Mouse (Mus musculus) G1E (cell line): ENCODE measurements around the gene Olfr652. TPM values are rescaled to one million over a fixed set of nuclear protein-coding genes. Genes with fewer than 3 reads are reported as not detected.

Experiments
- ATAC-seq: 2 replicates; pipeline ENCODE4 v1.8.0; 2016; ENCODE audit warnings: mild to moderate bottlenecking; ENCODE audit not compliant: insufficient number of reproducible peaks, poor library complexity, low FRiP score, severe bottlenecking; ENCODE audit errors: extremely low read depth
- DNase-seq: peaks from one replicate; pipeline ENCODE4 v3.0.0; 2012; ENCODE audit warnings: low spot score
- H3K27me3 ChIP-seq: 2 replicates; pipeline ENCODE4 v1.6.1; 2012; ENCODE audit warnings: mild to moderate bottlenecking, low read length, inconsistent platforms; ENCODE audit not compliant: insufficient read depth
- H3K36me3 ChIP-seq: replicated peaks from 2 replicates; pipeline ENCODE3; 2012; ENCODE audit warnings: mild to moderate bottlenecking, inconsistent platforms
- H3K4me1 ChIP-seq: 2 replicates; pipeline ENCODE4 v1.6.1; 2012; ENCODE audit warnings: low read depth, low read length, inconsistent platforms, mixed read lengths; ENCODE audit not compliant: insufficient read depth
- H3K4me3 ChIP-seq: 2 replicates; pipeline ENCODE4 v1.5.1; 2012; ENCODE audit warnings: low read depth, mild to moderate bottlenecking, inconsistent platforms, low read length, moderate library complexity, mixed read lengths
- H3K9me3 ChIP-seq: replicated peaks from 2 replicates; pipeline ENCODE4 v1.6.1; 2012; ENCODE audit warnings: inconsistent platforms
- CTCF ChIP-seq: IDR thresholded peaks from 2 replicates; pipeline ENCODE4 v1.5.1; 2012; ENCODE audit warnings: low read depth, low read length, inconsistent platforms, mixed read lengths
- GATA1 ChIP-seq: IDR thresholded peaks from 2 replicates; pipeline ENCODE4 v1.6.1; 2012; ENCODE audit warnings: borderline replicate concordance, low read length, inconsistent platforms, mixed read lengths
- GATA2 ChIP-seq: IDR thresholded peaks from 2 replicates; pipeline ENCODE4 v1.6.1; 2012; ENCODE audit warnings: low read depth, low read length, inconsistent platforms, borderline replicate concordance
- POLR2AphosphoS5 ChIP-seq: IDR thresholded peaks from 2 replicates; pipeline ENCODE4 v1.6.1; 2012; ENCODE audit warnings: low read depth, low read length, inconsistent platforms; ENCODE audit not compliant: insufficient replicate concordance
- TAL1 ChIP-seq: conservative IDR thresholded peaks from 2 replicates; pipeline ENCODE4 v1.6.1; 2012; ENCODE audit warnings: low read depth, low read length, inconsistent platforms, mixed read lengths
- polyA plus RNA-seq: library from polyadenylated mRNA; stranded (reverse); fragments of >175 nt; gene quantifications from 2 replicates; pipeline ENCODE4 v1.2.3, GENCODE M21; 2012
- total RNA-seq, 2 experiments: library from RNA; stranded (forward) in 1 of 2; stranded (reverse) in 1 of 2; fragments of 200-1000 nt in 1 of 2; fragments of >200 nt in 1 of 2; fragmentation: Nextera tagmentation in 1 of 2; gene quantifications; 2 replicates each; pipeline ENCODE4 v1.2.3; 2014 to 2017

Gene Olfr652
- total and polyA plus RNA-seq, 3 experiments, result 0.22 TPM; not detected in 2

GRCm38 (mm10) chr7:104586725-104587124 is 26.0 kb downstream of the Olfr652 start, which contains the start of gene Olfr654:
TSS of gene Olfr654 (plus strand) at chr7:104587025.
- DNase-seq (no peak), ATAC-seq (no peak)
- Histone ChIP-seq H3K9me3 (no peaks in the 10 kb centered on the region), H3K4me3 (no peak within 1 kb of the TSS), H3K4me1 (no peaks in the 10 kb centered on the region), H3K27me3 (peaks cover 3% of the 10 kb centered on the region; the same call in 1 of the 2 replicates), H3K36me3 (no peaks in the 10 kb centered on the region)
- TF ChIP-seq GATA1 (no peak), GATA2 (no peak), TAL1 (no peak), POLR2AphosphoS5 (no peak), CTCF (no peak)

- Histone ChIP-seq H3K9me3 (no peaks in the 10 kb centered on the region), H3K4me1 (no peaks in the 10 kb centered on the region), H3K36me3 (no peaks in the 10 kb centered on the region), H3K27me3 (peaks cover 3% of the 10 kb centered on the region; the same call in 1 of the 2 replicates), H3K4me3 (no peak overlapping the region)
- TF ChIP-seq GATA2, result no peak
- TF ChIP-seq CTCF, result no peak
- DNase-seq (no peak), ATAC-seq (no peak)
Observed at GRCm38 (mm10) chr7:104588274-104588673, 27.6 kb downstream of the Olfr652 start.

- Histone ChIP-seq H3K4me1 (no peaks in the 10 kb centered on the region), H3K27me3 (no peaks in the 10 kb centered on the region), H3K9me3 (no peaks in the 10 kb centered on the region), H3K4me3 (no peak within 1 kb of the TSS), H3K36me3 (no peaks in the 10 kb centered on the region)
- TF ChIP-seq GATA1 (no peak), POLR2AphosphoS5 (no peak), CTCF (no peak), TAL1 (no peak), GATA2 (no peak)
- ATAC-seq, result no peak
- no peak for DNase-seq
Observed at GRCm38 (mm10) chr7:104601679-104602078, 41.0 kb downstream of the Olfr652 start, which contains the start of gene Olfr655. TSS of gene Olfr655 (minus strand) at chr7:104601779.

- H3K4me1 ChIP-seq, result no peaks in the 10 kb centered on the region
- DNase-seq, result no peak
- H3K27me3 ChIP-seq, result no peaks in the 10 kb centered on the region
- peak; percentile 57; the same call in 1 of the 2 replicates for ATAC-seq
- peak; percentile 70 for TF ChIP-seq CTCF
- TF ChIP-seq TAL1, result no peak
- no peaks in the 10 kb centered on the region for H3K9me3 ChIP-seq
- H3K4me3 ChIP-seq, result no peak overlapping the region
- H3K36me3 ChIP-seq, result no peaks in the 10 kb centered on the region
Observed at GRCm38 (mm10) chr7:104603173-104603572, 42.5 kb downstream of the Olfr652 start.

GRCm38 (mm10) chr7:104604727-104605126 is 44.0 kb downstream of the Olfr652 start:
- ATAC-seq (no peak), DNase-seq (no peak)

GRCm38 (mm10) chr7:104613655-104614054 is 53.0 kb downstream of the Olfr652 start, which contains the start of gene Olfr656:
TSS of gene Olfr656 (plus strand) at chr7:104613955.
- TF ChIP-seq POLR2AphosphoS5 (no peak), GATA1 (no peak), GATA2 (no peak), CTCF (no peak), TAL1 (no peak)
- H3K4me1 ChIP-seq, result no peaks in the 10 kb centered on the region
- DNase-seq (no peak), ATAC-seq (no peak)
- no peaks in the 10 kb centered on the region for H3K9me3 ChIP-seq
- no peaks in the 10 kb centered on the region for H3K27me3 ChIP-seq
- no peaks in the 10 kb centered on the region for H3K36me3 ChIP-seq
- H3K4me3 ChIP-seq, result no peak within 1 kb of the TSS

More at GRCm38 (mm10) chr7:104604727-104605126, 44.0 kb downstream of the Olfr652 start:
- Histone ChIP-seq H3K36me3 (no peaks in the 10 kb centered on the region), H3K4me1 (no peaks in the 10 kb centered on the region), H3K27me3 (no peaks in the 10 kb centered on the region), H3K4me3 (no peak overlapping the region), H3K9me3 (no peaks in the 10 kb centered on the region)
- no peak for TF ChIP-seq POLR2AphosphoS5
- no peak for TF ChIP-seq TAL1
- no peak for TF ChIP-seq GATA2
- no peak for TF ChIP-seq GATA1
- TF ChIP-seq CTCF, result no peak

Other genes starting within 250 kb of the Olfr652 start
- 0.30 and 3.8 TPM in 2 replicates for gene Trim12a, start 245.4 kb upstream of the Olfr652 start, total RNA-seq (2014; fragmentation: Nextera tagmentation)
- gene Trim12a, start 245.4 kb upstream of the Olfr652 start, total RNA-seq (2017), result not detected in 2 replicates
- not detected in 2 replicates for gene Trim12a, start 245.4 kb upstream of the Olfr652 start, polyA plus RNA-seq
- 10.8 and 11.2 TPM in 2 replicates for gene Trim34b, start 231.4 kb upstream of the Olfr652 start, total RNA-seq (2014; fragmentation: Nextera tagmentation)
- 6.8 and 7.6 TPM in 2 replicates for gene Trim34b, start 231.4 kb upstream of the Olfr652 start, total RNA-seq (2017)
- gene Trim34b, start 231.4 kb upstream of the Olfr652 start, polyA plus RNA-seq, result 0.14 and 0.34 TPM in 2 replicates
- gene Trim12c, start 207.5 kb upstream of the Olfr652 start, total RNA-seq (2014; fragmentation: Nextera tagmentation), result 20.3 and 20.5 TPM in 2 replicates
- gene Trim12c, start 207.5 kb upstream of the Olfr652 start, total RNA-seq (2017), result 45.8 and 61.2 TPM in 2 replicates
- 0.68 and 1.3 TPM in 2 replicates for gene Trim12c, start 207.5 kb upstream of the Olfr652 start, polyA plus RNA-seq
- gene Trim30b, start 191.0 kb upstream of the Olfr652 start, total RNA-seq (2014; fragmentation: Nextera tagmentation), result not detected in 2 replicates
- gene Trim30b, start 191.0 kb upstream of the Olfr652 start, total RNA-seq (2017), result 0.12 and 0.22 TPM in 2 replicates
- not detected in 2 replicates for gene Trim30b, start 191.0 kb upstream of the Olfr652 start, polyA plus RNA-seq
- not detected in 2 replicates for gene Trim30c, start 160.1 kb upstream of the Olfr652 start, total RNA-seq (2014; fragmentation: Nextera tagmentation)
- gene Trim30c, start 160.1 kb upstream of the Olfr652 start, total RNA-seq (2017), result not detected in 2 replicates
- not detected in 2 replicates for gene Trim30c, start 160.1 kb upstream of the Olfr652 start, polyA plus RNA-seq
- 0.87 TPM in 1 of 2 replicates, not detected in the other for gene Trim30a, start 95.7 kb upstream of the Olfr652 start, total RNA-seq (2014; fragmentation: Nextera tagmentation)
- 0.58 and 0.60 TPM in 2 replicates for gene Trim30a, start 95.7 kb upstream of the Olfr652 start, total RNA-seq (2017)
- gene Trim30a, start 95.7 kb upstream of the Olfr652 start, polyA plus RNA-seq, result 0.02 TPM in 2 replicates
- gene Trim30d, start 53.1 kb upstream of the Olfr652 start, total RNA-seq (2014; fragmentation: Nextera tagmentation), result not detected in 2 replicates
- 0.11 TPM in 1 of 2 replicates, not detected in the other for gene Trim30d, start 53.1 kb upstream of the Olfr652 start, total RNA-seq (2017)
- not detected in 2 replicates for gene Trim30d, start 53.1 kb upstream of the Olfr652 start, polyA plus RNA-seq
- not detected in 2 replicates for gene Olfr651, start 10.8 kb upstream of the Olfr652 start, total RNA-seq (2014; fragmentation: Nextera tagmentation)
- 0.12 TPM in 1 of 2 replicates, not detected in the other for gene Olfr651, start 10.8 kb upstream of the Olfr652 start, total RNA-seq (2017)
- gene Olfr651, start 10.8 kb upstream of the Olfr652 start, polyA plus RNA-seq, result not detected in 2 replicates
- gene Olfr653, start 16.4 kb downstream of the Olfr652 start, total RNA-seq (2014; fragmentation: Nextera tagmentation), result not detected in 2 replicates
- gene Olfr653, start 16.4 kb downstream of the Olfr652 start, total RNA-seq (2017), result 0.05 and 0.12 TPM in 2 replicates
- gene Olfr653, start 16.4 kb downstream of the Olfr652 start, polyA plus RNA-seq, result not detected in 2 replicates
- not detected in 2 replicates for gene Olfr654, start 26.1 kb downstream of the Olfr652 start, total RNA-seq (2014; fragmentation: Nextera tagmentation)
- gene Olfr654, start 26.1 kb downstream of the Olfr652 start, total RNA-seq (2017), result 0.06 and 0.27 TPM in 2 replicates
- not detected in 2 replicates for gene Olfr654, start 26.1 kb downstream of the Olfr652 start, polyA plus RNA-seq
- not detected in 2 replicates for gene Olfr655, start 40.9 kb downstream of the Olfr652 start, total RNA-seq (2014; fragmentation: Nextera tagmentation)
- gene Olfr655, start 40.9 kb downstream of the Olfr652 start, total RNA-seq (2017), result 0.33 and 0.46 TPM in 2 replicates
- not detected in 2 replicates for gene Olfr655, start 40.9 kb downstream of the Olfr652 start, polyA plus RNA-seq
- not detected in 2 replicates for gene Olfr656, start 53.1 kb downstream of the Olfr652 start, total RNA-seq (2014; fragmentation: Nextera tagmentation)
- gene Olfr656, start 53.1 kb downstream of the Olfr652 start, total RNA-seq (2017), result 0.05 and 0.06 TPM in 2 replicates
- gene Olfr656, start 53.1 kb downstream of the Olfr652 start, polyA plus RNA-seq, result not detected in 2 replicates
- not detected in 2 replicates for gene Olfr657, start 63.9 kb downstream of the Olfr652 start, total RNA-seq (2014; fragmentation: Nextera tagmentation)
- 0.06 TPM in 1 of 2 replicates, not detected in the other for gene Olfr657, start 63.9 kb downstream of the Olfr652 start, total RNA-seq (2017)
- not detected in 2 replicates for gene Olfr657, start 63.9 kb downstream of the Olfr652 start, polyA plus RNA-seq
- not detected in 2 replicates for gene Olfr658, start 86.4 kb downstream of the Olfr652 start, total RNA-seq (2014; fragmentation: Nextera tagmentation)
- 0.16 TPM in 1 of 2 replicates, not detected in the other for gene Olfr658, start 86.4 kb downstream of the Olfr652 start, total RNA-seq (2017)
- not detected in 2 replicates for gene Olfr658, start 86.4 kb downstream of the Olfr652 start, polyA plus RNA-seq
- not detected in 2 replicates for gene Olfr659, start 105.9 kb downstream of the Olfr652 start, total RNA-seq (2014; fragmentation: Nextera tagmentation)
- gene Olfr659, start 105.9 kb downstream of the Olfr652 start, total RNA-seq (2017), result 0.05 TPM in 1 of 2 replicates, not detected in the other
- gene Olfr659, start 105.9 kb downstream of the Olfr652 start, polyA plus RNA-seq, result not detected in 2 replicates
- gene Olfr661, start 125.6 kb downstream of the Olfr652 start, total RNA-seq (2014; fragmentation: Nextera tagmentation), result not detected in 2 replicates
- 0.11 and 0.12 TPM in 2 replicates for gene Olfr661, start 125.6 kb downstream of the Olfr652 start, total RNA-seq (2017)
- gene Olfr661, start 125.6 kb downstream of the Olfr652 start, polyA plus RNA-seq, result not detected in 2 replicates
- gene Usp17le, start 216.6 kb downstream of the Olfr652 start, total RNA-seq (2014; fragmentation: Nextera tagmentation), result not detected in 2 replicates
- 0.12 and 0.16 TPM in 2 replicates for gene Usp17le, start 216.6 kb downstream of the Olfr652 start, total RNA-seq (2017)
- not detected in 2 replicates for gene Usp17le, start 216.6 kb downstream of the Olfr652 start, polyA plus RNA-seq